Mouse (Mus musculus) thymus, adult 2 months (tissue): Measurements from ENCODE around the gene Gm10203.

Experiments used
- CTCF ChIP-seq: fragments of 200-500 bp; IDR thresholded peaks from 2 replicates; pipeline ENCODE4 v1.5.1; 2012; ENCODE audit warnings: mild to moderate bottlenecking, control low read depth, low read length, moderate library complexity, borderline replicate concordance; ENCODE audit not compliant: control insufficient read depth, poor library complexity, insufficient read depth; ENCODE audit errors: extremely low read depth
- POLR2A ChIP-seq: fragments of 200-500 bp; IDR thresholded peaks from 2 replicates; pipeline ENCODE4 v1.6.1; 2012; ENCODE audit warnings: mild to moderate bottlenecking, low read length, control low read depth, moderate library complexity; ENCODE audit not compliant: control insufficient read depth, poor library complexity, insufficient read depth; ENCODE audit errors: extremely low read depth

DNA sequence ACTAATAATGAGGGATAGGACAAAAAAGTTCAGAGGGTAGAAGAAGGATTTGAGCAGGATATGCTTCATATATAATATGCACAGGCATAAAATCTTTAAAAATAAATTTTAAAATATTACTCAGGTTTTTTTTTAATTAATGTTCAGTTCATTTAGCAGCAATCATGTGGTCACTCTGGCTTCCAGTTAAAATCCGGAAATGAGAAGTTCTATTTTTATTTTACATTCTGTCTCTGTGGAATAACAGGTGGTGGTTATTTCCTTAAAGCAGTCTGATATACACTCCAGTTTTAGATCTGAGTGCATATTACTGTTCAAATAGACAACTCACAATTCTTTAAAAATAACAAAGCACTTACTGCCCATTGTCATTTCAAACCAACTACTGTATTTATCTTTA lies 35.4 kb upstream of the Gm10203 start:
- TF ChIP-seq POLR2A (no peak), CTCF (no peak)
